ENCODE assay signal across 10 mouse cellular contexts in genomic region chr10:127751548-127751947, GRCm38 (mm10). TPM values are rescaled to one million over a fixed set of nuclear protein-coding genes. Genes with fewer than 3 reads are reported as not detected.
DNase-seq lines count a peak whose midpoint lies in the region; ATAC-seq and TF ChIP-seq lines count a peak whose summit lies in the region.
"Had no signal": no experiment of that assay in that cellular context is flagged by ENCODE, and none has a peak within 500 bp of the region (broad histone marks: within the 10 kb centered on the region; RNA-seq: fewer than 3 reads in every experiment).

TSS of gene Gpr182 (minus strand) at chr10:127751732.

- H3K4me2 ChIP-seq in hindbrain, embryonic 13.5 days, result peak within 1 kb of the TSS; percentile 47
- H3K4me2 ChIP-seq in kidney, embryonic 15.5 days, result peak within 1 kb of the TSS; percentile 47
- H3K4me2 ChIP-seq in lung, postnatal 0 days (replicated peaks; ENCODE audit: low read depth, low read length), result peak within 1 kb of the TSS; percentile 48

- no peaks in the 10 kb centered on the region for H3K9me3 ChIP-seq in hindbrain, embryonic 13.5 days
- no peaks in the 10 kb centered on the region for H3K9me3 ChIP-seq in hindbrain, embryonic 10.5 days
- H3K9me3 ChIP-seq in embryonic facial prominence, embryonic 10.5 days, result no peaks in the 10 kb centered on the region
- H3K9me3 ChIP-seq in kidney, embryonic 15.5 days (replicated peaks), result no peaks in the 10 kb centered on the region
- H3K9me3 ChIP-seq in lung, postnatal 0 days (ENCODE audit: low read length), result no peaks in the 10 kb centered on the region

- WGBS in hindbrain, embryonic 13.5 days, result 59% methylated on average over 8 of the region's 8 CpGs
- 55% methylated on average over 8 of the region's 8 CpGs for WGBS in hindbrain, embryonic 10.5 days
- 45% methylated on average over 8 of the region's 8 CpGs for WGBS in embryonic facial prominence, embryonic 10.5 days
- 32% methylated on average over 8 of the region's 8 CpGs for WGBS in kidney, embryonic 15.5 days
- 28% methylated on average over 8 of the region's 8 CpGs for WGBS in lung, postnatal 0 days

- no peak for TF ChIP-seq CTCF in lung, postnatal 0 days (IDR thresholded peaks at IDR 0.05)

- no peak for DNase-seq in hindbrain, embryonic 10.5 days (ENCODE audit: low spot score)
- no peak for DNase-seq in embryonic facial prominence, embryonic 10.5 days (ENCODE audit: low spot score)
- DNase-seq in lung, postnatal 0 days (ENCODE audit: low spot score), result peak; percentile 58
- no peak for DNase-seq in Muller cell, postnatal 12 days (ENCODE audit: inconsistent ontology term)
- no peak for DNase-seq in spleen, postnatal 36 days (ENCODE audit: low spot score in 2 of 2)
- DNase-seq in thymus, postnatal 4 days, result no peak
- DNase-seq: embryo, embryonic 11 days had no signal

- H3K36me3 ChIP-seq in hindbrain, embryonic 13.5 days, result peaks cover 17% of the 10 kb centered on the region
- peaks cover 23% of the 10 kb centered on the region for H3K36me3 ChIP-seq in hindbrain, embryonic 10.5 days
- H3K36me3 ChIP-seq in embryonic facial prominence, embryonic 10.5 days (replicated peaks), result peaks cover 28% of the 10 kb centered on the region
- H3K36me3 ChIP-seq in kidney, embryonic 15.5 days, result peaks cover 16% of the 10 kb centered on the region
- 0 out of 2 replicates have a peak, but pooled peaks cover 11% of the 10 kb centered on the region for H3K36me3 ChIP-seq in lung, postnatal 0 days (ENCODE audit: insufficient read depth, low read length)

- no peak within 1 kb of the TSS for H3K27ac ChIP-seq in hindbrain, embryonic 13.5 days
- H3K27ac ChIP-seq in hindbrain, embryonic 10.5 days, result no peak within 1 kb of the TSS
- H3K27ac ChIP-seq in embryonic facial prominence, embryonic 10.5 days (replicated peaks), result no peak within 1 kb of the TSS
- 0 out of 2 replicates have a peak within 1 kb of the TSS, but pooled peaks have one; percentile 45 for H3K27ac ChIP-seq in kidney, embryonic 15.5 days
- 0 out of 2 replicates have a peak within 1 kb of the TSS, but pooled peaks have one; percentile 6 for H3K27ac ChIP-seq in lung, postnatal 0 days (ENCODE audit: low read length)

- H3K4me1 ChIP-seq in hindbrain, embryonic 13.5 days (replicated peaks), result peaks cover 16% of the 10 kb centered on the region
- peaks cover 28% of the 10 kb centered on the region for H3K4me1 ChIP-seq in hindbrain, embryonic 10.5 days (replicated peaks)
- H3K4me1 ChIP-seq in embryonic facial prominence, embryonic 10.5 days, result peaks cover 31% of the 10 kb centered on the region
- peaks cover 58% of the 10 kb centered on the region for H3K4me1 ChIP-seq in kidney, embryonic 15.5 days
- H3K4me1 ChIP-seq in lung, postnatal 0 days (ENCODE audit: insufficient read depth, low read depth, low read length), result peaks cover 7% of the 10 kb centered on the region; the same call in 1 of the 2 replicates

- no peak within 1 kb of the TSS for H3K4me3 ChIP-seq in hindbrain, embryonic 13.5 days
- H3K4me3 ChIP-seq in hindbrain, embryonic 10.5 days, result no peak within 1 kb of the TSS
- 0 out of 2 replicates have a peak within 1 kb of the TSS, but pooled peaks have one; percentile 39 for H3K4me3 ChIP-seq in embryonic facial prominence, embryonic 10.5 days
- H3K4me3 ChIP-seq in kidney, embryonic 15.5 days (replicated peaks), result peak within 1 kb of the TSS; percentile 31
- peak within 1 kb of the TSS; percentile 15 for H3K4me3 ChIP-seq in lung, postnatal 0 days (ENCODE audit: low read depth, low read length)

- TF ChIP-seq EP300 in lung, postnatal 0 days (IDR thresholded peaks at IDR 0.05), result peak; percentile 55

- no peak within 1 kb of the TSS for H3K9ac ChIP-seq in hindbrain, embryonic 13.5 days
- no peak within 1 kb of the TSS for H3K9ac ChIP-seq in kidney, embryonic 15.5 days
- no peak within 1 kb of the TSS for H3K9ac ChIP-seq in lung, postnatal 0 days (replicated peaks; ENCODE audit: low read depth)

- H3K27me3 ChIP-seq in hindbrain, embryonic 13.5 days, result no peaks in the 10 kb centered on the region
- H3K27me3 ChIP-seq in hindbrain, embryonic 10.5 days (ENCODE audit: insufficient read depth, poor library complexity, severe bottlenecking), result no peaks in the 10 kb centered on the region
- H3K27me3 ChIP-seq in embryonic facial prominence, embryonic 10.5 days (replicated peaks; ENCODE audit: low read depth, poor library complexity, severe bottlenecking), result 0 out of 2 replicates have a peak, but pooled peaks cover 4% of the 10 kb centered on the region
- no peaks in the 10 kb centered on the region for H3K27me3 ChIP-seq in kidney, embryonic 15.5 days
- no peaks in the 10 kb centered on the region for H3K27me3 ChIP-seq in lung, postnatal 0 days (replicated peaks; ENCODE audit: insufficient read depth, low read length)
- H3K27me3 ChIP-seq: CH12.LX had no signal

- no peak for ATAC-seq in hindbrain, embryonic 13.5 days (ENCODE audit: low FRiP score)
- ATAC-seq in kidney, embryonic 15.5 days (replicated peaks; ENCODE audit: low FRiP score), result 0 out of 2 replicates have a peak, but pooled peaks have one; percentile 38
- ATAC-seq in lung, postnatal 0 days, result peak; percentile 70

RNA-seq across cellular contexts. Expression of gene Gpr182, which starts in this region (rescaled TPM):
- 0.81 and 0.83 TPM in 2 replicates for polyA plus RNA-seq in hindbrain, embryonic 13.5 days (2015; fragmentation: Nextera tagmentation; extraction: Ambion mirVana)
- 0.43 and 0.52 TPM in 2 replicates for polyA plus RNA-seq in hindbrain, embryonic 10.5 days (2016; fragmentation: Nextera tagmentation; extraction: Ambion mirVana)
- 0.46 and 0.53 TPM in 2 replicates for polyA plus RNA-seq in embryonic facial prominence, embryonic 10.5 days (2016; fragmentation: Nextera tagmentation; extraction: Ambion mirVana)
- 7.5 and 8.3 TPM in 2 replicates for polyA plus RNA-seq in kidney, embryonic 15.5 days (2015; fragmentation: Nextera tagmentation; extraction: Ambion mirVana)
- 18.6 and 23.2 TPM in 2 replicates for polyA plus RNA-seq in lung, postnatal 0 days (2015; fragmentation: Nextera tagmentation; extraction: Ambion mirVana)

Comparison
In these comparisons a context has a peak if more than half of its experiments do, and no peak if none do; other contexts are left out.
1. H3K27ac ChIP-seq: peak in kidney, embryonic 15.5 days (single experiment) and lung, postnatal 0 days (single experiment); none in hindbrain, embryonic 13.5 days (single experiment), hindbrain, embryonic 10.5 days (single experiment) and embryonic facial prominence, embryonic 10.5 days (single experiment).
2. H3K4me3 ChIP-seq: peak in embryonic facial prominence, embryonic 10.5 days (single experiment), kidney, embryonic 15.5 days (single experiment) and lung, postnatal 0 days (single experiment); none in hindbrain, embryonic 13.5 days (single experiment) and hindbrain, embryonic 10.5 days (single experiment).
3. Peak in every context shown above with its lines, with median percentiles within 50 percentile points of each other: H3K4me2 ChIP-seq.